Mouse (Mus musculus): ENCODE data around the gene Atad3a.

GRCm38 (mm10) chr4:155769880-155770512 is 9.1 kb upstream of the Atad3a start:
- TF ChIP-seq GATA1 (IDR thresholded peaks at IDR 0.05; ENCODE audit: borderline replicate concordance, low read length) = no peak
- TF ChIP-seq FLI1 (IDR thresholded peaks at IDR 0.05; ENCODE audit: low read length) = no peak

All from megakaryocyte, embryonic 14.5 days (primary cell).